Mouse (Mus musculus) liver, embryonic 16.5 days (tissue): ENCODE results near the gene Vmn1r85. TPM values are rescaled to one million over a fixed set of nuclear protein-coding genes. Genes with fewer than 3 reads are reported as not detected.

ENCODE experiments used
- ATAC-seq: fragments of 200-750 bp; cut with Nextera tagmentation; 2 replicates; pipeline ENCODE4 v1.8.0; 2017; ENCODE audit warnings: low read depth, mild to moderate bottlenecking, moderate number of reproducible peaks, moderate library complexity
- H3K27ac ChIP-seq: fragments of 300-500 bp; sonication (generic); 2 replicates; pipeline ENCODE4 v1.5.1; 2014; ENCODE audit warnings: mild to moderate bottlenecking, low read length
- H3K27me3 ChIP-seq: fragments of 300-500 bp; sonication (generic); 2 replicates; pipeline ENCODE4 v1.6.1; 2014; ENCODE audit warnings: low read depth, low read length, mixed read lengths; ENCODE audit not compliant: control insufficient read depth, insufficient read depth
- H3K36me3 ChIP-seq: fragments of 300-500 bp; sonication (generic); 2 replicates; pipeline ENCODE4 v1.6.1; 2014; ENCODE audit warnings: mild to moderate bottlenecking; ENCODE audit not compliant: control insufficient read depth, insufficient read depth
- H3K4me1 ChIP-seq: fragments of 300-500 bp; sonication (generic); 2 replicates; pipeline ENCODE4 v1.6.1; 2014; ENCODE audit warnings: low read depth, low read length, mixed read lengths; ENCODE audit not compliant: control insufficient read depth
- H3K4me2 ChIP-seq: fragments of 300-500 bp; sonication (generic); 2 replicates; pipeline ENCODE4 v1.6.1; 2014; ENCODE audit warnings: low read depth, low read length, mixed read lengths
- H3K4me3 ChIP-seq: fragments of 300-500 bp; sonication (generic); 2 replicates; pipeline ENCODE4 v1.5.1; 2014; ENCODE audit warnings: low read depth, mild to moderate bottlenecking, low read length
- H3K9ac ChIP-seq: fragments of 300-500 bp; sonication (generic); 2 replicates; pipeline ENCODE4 v1.6.1; 2014; ENCODE audit warnings: low read depth, low read length
- H3K9me3 ChIP-seq: fragments of 300-500 bp; sonication (generic); replicated peaks from 2 replicates; pipeline ENCODE4 v1.6.1; 2016; ENCODE audit warnings: low read length; ENCODE audit not compliant: control insufficient read depth
- WGBS: fragments of 180-500 bp; shearing (Covaris S2); extraction: QIAGEN DNeasy Blood & Tissue Kit; methylation state at CpG from one replicate; pipeline ENCODE4 v1.1.7; 2014; ENCODE audit not compliant: insufficient replicate concordance; 5-methylcytosine and 5-hydroxymethylcytosine counted together
- polyA plus RNA-seq: library from polyadenylated mRNA; unstranded; fragments of >200 nt; fragmentation: Nextera tagmentation; extraction: Ambion mirVana; gene quantifications from 2 replicates; pipeline ENCODE4 v1.2.1, GENCODE M21; 2015

The Vmn1r85 gene
- polyA plus RNA-seq, 1 experiment from 2014 or later = not detected

GRCm38 (mm10) chr7:13056913-13057700 lies 37.9 kb downstream of the Vmn1r85 start:
- no peak for ATAC-seq
- H3K27ac ChIP-seq = no peak overlapping the region
- H3K4me3 ChIP-seq = no peak overlapping the region
- H3K4me2 ChIP-seq = no peak overlapping the region
- peaks cover 8% of the 10 kb centered on the region for H3K4me1 ChIP-seq
- no peaks in the 10 kb centered on the region for H3K27me3 ChIP-seq
- H3K9ac ChIP-seq = no peak overlapping the region
- no peaks in the 10 kb centered on the region for H3K9me3 ChIP-seq
- 54% methylated on average over 8 of the region's 8 CpGs for WGBS
- no peaks in the 10 kb centered on the region for H3K36me3 ChIP-seq

GRCm38 (mm10) chr7:13054287-13055010 lies 40.5 kb downstream of the Vmn1r85 start, which contains the start of gene Mzf1:
Gene Mzf1, minus strand, starts transcription at chr7:13054764.
- ATAC-seq = peak; percentile 89
- Histone ChIP-seq H3K9ac (peak within 1 kb of the TSS; percentile 70), H3K27me3 (no peaks in the 10 kb centered on the region), H3K4me2 (peak within 1 kb of the TSS; percentile 82), H3K36me3 (no peaks in the 10 kb centered on the region), H3K4me3 (peak within 1 kb of the TSS; percentile 73), H3K9me3 (no peaks in the 10 kb centered on the region), H3K4me1 (peaks cover 8% of the 10 kb centered on the region), H3K27ac (peak within 1 kb of the TSS; percentile 60; the same call in 1 of the 2 replicates)
- under 1% methylated on average over 41 of the region's 41 CpGs for WGBS

GRCm38 (mm10) chr7:13053961-13054286 lies 41.0 kb downstream of the Vmn1r85 start:
- Histone ChIP-seq H3K27ac (peak overlapping the region; percentile 30; the same call in 1 of the 2 replicates), H3K9ac (peak overlapping the region; percentile 70), H3K36me3 (no peaks in the 10 kb centered on the region), H3K4me1 (peaks cover 8% of the 10 kb centered on the region), H3K4me2 (peak overlapping the region; percentile 82), H3K4me3 (peak overlapping the region; percentile 73), H3K27me3 (no peaks in the 10 kb centered on the region), H3K9me3 (no peaks in the 10 kb centered on the region)
- no peak for ATAC-seq
- WGBS = 5% methylated on average over 15 of the region's 15 CpGs

- H3K4me2 ChIP-seq = peak overlapping the region; percentile 82
Measured at GRCm38 (mm10) chr7:13053501-13053900, 41.5 kb downstream of the Vmn1r85 start.

GRCm38 (mm10) chr7:13053001-13053400 lies 42.0 kb downstream of the Vmn1r85 start:
- Histone ChIP-seq H3K4me2 (no peak overlapping the region), H3K4me3 (no peak overlapping the region), H3K27ac (no peak overlapping the region), H3K27me3 (no peaks in the 10 kb centered on the region), H3K36me3 (no peaks in the 10 kb centered on the region), H3K9ac (no peak overlapping the region), H3K4me1 (peaks cover 8% of the 10 kb centered on the region), H3K9me3 (no peaks in the 10 kb centered on the region)
- ATAC-seq = no peak
- 71% methylated on average over 13 of the region's 13 CpGs for WGBS

More at GRCm38 (mm10) chr7:13053501-13053900, 41.5 kb downstream of the Vmn1r85 start:
- WGBS = 84% methylated on average over 2 of the region's 2 CpGs
- no peaks in the 10 kb centered on the region for H3K36me3 ChIP-seq
- no peak for ATAC-seq
- peak overlapping the region; percentile 73 for H3K4me3 ChIP-seq
- peaks cover 8% of the 10 kb centered on the region for H3K4me1 ChIP-seq
- H3K9ac ChIP-seq = no peak overlapping the region
- H3K9me3 ChIP-seq = no peaks in the 10 kb centered on the region
- no peak overlapping the region for H3K27ac ChIP-seq
- no peaks in the 10 kb centered on the region for H3K27me3 ChIP-seq

- Histone ChIP-seq H3K4me1 (peaks cover 13% of the 10 kb centered on the region), H3K9ac (no peak overlapping the region), H3K27me3 (peaks cover 37% of the 10 kb centered on the region), H3K4me3 (no peak overlapping the region), H3K9me3 (0 out of 2 replicates have a peak, but pooled peaks cover 2% of the 10 kb centered on the region), H3K4me2 (no peak overlapping the region), H3K27ac (no peak overlapping the region), H3K36me3 (no peaks in the 10 kb centered on the region)
- WGBS = 4% methylated on average over 2 of the region's 2 CpGs
- ATAC-seq = peak; percentile 58
Measured at GRCm38 (mm10) chr7:13046084-13046483, 48.9 kb downstream of the Vmn1r85 start.

- Histone ChIP-seq H3K9ac (peak overlapping the region; percentile 5; the same call in 1 of the 2 replicates), H3K4me3 (peak overlapping the region; percentile 55)
- 7% methylated on average over 23 of the region's 23 CpGs for WGBS
Measured at GRCm38 (mm10) chr7:13044254-13044625, 50.7 kb downstream of the Vmn1r85 start.

GRCm38 (mm10) chr7:13043445-13044253 lies 51.3 kb downstream of the Vmn1r85 start:
- H3K9ac ChIP-seq = peak overlapping the region; percentile 5; the same call in 1 of the 2 replicates
- ATAC-seq = no peak
- H3K27me3 ChIP-seq = peaks cover 37% of the 10 kb centered on the region
- H3K4me3 ChIP-seq = peak overlapping the region; percentile 55
- peak overlapping the region; percentile 74 for H3K4me2 ChIP-seq
- H3K36me3 ChIP-seq = no peaks in the 10 kb centered on the region
- H3K9me3 ChIP-seq = 0 out of 2 replicates have a peak, but pooled peaks cover 2% of the 10 kb centered on the region
- H3K27ac ChIP-seq = no peak overlapping the region
- WGBS = 5% methylated on average over 88 of the region's 88 CpGs
- peaks cover 26% of the 10 kb centered on the region for H3K4me1 ChIP-seq

More at GRCm38 (mm10) chr7:13044254-13044625, 50.7 kb downstream of the Vmn1r85 start:
- H3K27ac ChIP-seq = no peak overlapping the region
- H3K4me2 ChIP-seq = peak overlapping the region; percentile 74
- peaks cover 20% of the 10 kb centered on the region for H3K4me1 ChIP-seq
- H3K36me3 ChIP-seq = no peaks in the 10 kb centered on the region
- peaks cover 37% of the 10 kb centered on the region for H3K27me3 ChIP-seq
- H3K9me3 ChIP-seq = 0 out of 2 replicates have a peak, but pooled peaks cover 2% of the 10 kb centered on the region
- no peak for ATAC-seq
